Mouse (Mus musculus): ENCODE data around the gene Chml.

The Chml gene

DNA sequence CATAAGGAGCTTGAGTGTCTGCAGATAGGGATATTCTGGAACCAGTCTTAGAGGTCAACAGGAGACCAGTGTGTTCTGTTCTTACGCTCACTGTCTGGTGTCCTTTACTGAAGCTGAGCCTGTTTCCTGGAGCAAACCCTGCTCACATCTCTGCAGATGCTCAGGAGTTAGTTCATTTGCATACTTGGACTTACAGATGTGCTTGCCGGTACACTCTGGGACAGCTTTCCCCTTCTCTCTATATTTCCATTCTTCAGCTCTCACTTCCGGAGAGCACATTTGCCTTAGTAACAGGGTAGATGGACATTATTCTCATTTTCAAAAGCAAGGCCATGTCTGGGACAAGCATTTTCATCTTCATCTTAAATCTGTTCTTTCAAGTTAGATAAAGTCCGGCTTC lies 44.1 kb downstream of the Chml start:
- DNase-seq = no peak

GRCm38 (mm10) chr1:175646952-175647351 lies 45.7 kb downstream of the Chml start:
- DNase-seq = peak; percentile 74

GRCm38 (mm10) chr1:175643496-175644265 lies 49.0 kb downstream of the Chml start:
- no peak for DNase-seq

- no peak for DNase-seq
Observed at GRCm38 (mm10) chr1:175640435-175641150, 52.1 kb downstream of the Chml start.

GRCm38 (mm10) chr1:175639072-175639471 lies 53.6 kb downstream of the Chml start:
- DNase-seq = no peak

GRCm38 (mm10) chr1:175637677-175638076 lies 55.0 kb downstream of the Chml start:
- DNase-seq = no peak

DNA sequence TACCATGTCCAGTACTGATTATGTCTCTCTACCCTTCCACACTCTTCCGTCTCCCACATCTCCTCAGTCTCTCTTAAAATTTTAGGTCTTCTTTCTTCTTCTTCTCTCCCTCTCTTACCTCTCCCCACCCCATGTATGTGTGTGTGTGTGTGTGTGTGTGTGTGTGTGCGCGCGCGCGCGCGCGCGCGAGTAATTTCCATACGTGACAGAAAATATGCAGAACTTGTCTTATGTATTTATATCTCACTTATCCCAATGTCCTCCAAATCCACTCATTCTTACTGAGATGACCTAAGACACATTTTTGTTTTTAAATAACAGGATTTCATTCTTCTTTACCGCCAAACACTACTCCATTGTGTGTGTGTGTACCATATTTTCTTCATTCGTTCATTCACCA lies 60.2 kb downstream of the Chml start:
- no peak for DNase-seq

Measured in kidney, postnatal 14 days (tissue).